Mouse (Mus musculus): ENCODE results near the gene Hnrnpr. TPM values are rescaled to one million over a fixed set of nuclear protein-coding genes. Genes with fewer than 3 reads are reported as not detected.
A peak's percentile ranks its signal among the peaks of the same experiment; 100 is the strongest.

Gene Hnrnpr
- polyA plus RNA-seq, 1 experiment from 2014 or later: 82.2 TPM

DNA sequence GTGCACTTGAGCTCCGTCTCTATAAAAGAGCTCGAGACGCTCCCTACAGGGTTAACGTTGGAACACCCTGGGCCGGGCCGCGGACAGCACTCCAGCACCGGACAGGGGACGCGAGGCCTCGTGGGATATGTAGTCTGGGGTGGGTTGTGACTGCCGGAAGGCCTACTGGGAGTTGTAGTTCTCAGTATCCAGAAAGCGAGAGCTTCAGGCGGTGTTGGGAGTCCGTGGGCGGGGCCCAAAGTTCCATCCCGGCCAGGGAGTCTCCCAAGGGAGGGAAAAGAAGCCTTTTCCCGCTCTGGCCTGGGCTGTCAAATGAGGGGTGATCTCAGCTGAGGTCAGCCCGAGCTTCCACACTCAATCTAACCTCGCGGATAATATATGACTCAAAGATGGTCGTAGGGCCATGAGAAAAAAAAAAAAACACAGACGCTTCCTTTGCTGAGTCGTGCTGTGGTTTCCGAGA is 25.4 kb upstream of the Hnrnpr start:
- Histone ChIP-seq H3K9ac (replicated peaks; ENCODE audit: low read depth) (peak overlapping the region; percentile 46), H3K9me3 (ENCODE audit: low read length) (no peaks in the 10 kb centered on the region), H3K36me3 (ENCODE audit: insufficient read depth, low read length) (peaks cover 22% of the 10 kb centered on the region; the same call in 1 of the 2 replicates), H3K4me1 (ENCODE audit: insufficient read depth, low read depth, low read length) (peaks cover 9% of the 10 kb centered on the region; the same call in 1 of the 2 replicates), H3K4me3 (ENCODE audit: low read depth, low read length) (peak overlapping the region; percentile 67), H3K27me3 (replicated peaks; ENCODE audit: insufficient read depth, low read length) (no peaks in the 10 kb centered on the region), H3K4me2 (replicated peaks; ENCODE audit: low read depth, low read length) (peak overlapping the region; percentile 76), H3K27ac (ENCODE audit: low read length) (peak overlapping the region; percentile 95)
- under 1% methylated on average over 25 of the region's 25 CpGs for WGBS
- DNase-seq (ENCODE audit: low spot score) (peak; percentile 99), ATAC-seq (peak; percentile 96)
- peak; percentile 20; the same call in 1 of the 2 replicates for TF ChIP-seq CTCF (IDR thresholded peaks at IDR 0.05)
- TF ChIP-seq EP300 (IDR thresholded peaks at IDR 0.05): 0 out of 2 replicates have a peak, but pooled peaks have one; percentile 2

DNA sequence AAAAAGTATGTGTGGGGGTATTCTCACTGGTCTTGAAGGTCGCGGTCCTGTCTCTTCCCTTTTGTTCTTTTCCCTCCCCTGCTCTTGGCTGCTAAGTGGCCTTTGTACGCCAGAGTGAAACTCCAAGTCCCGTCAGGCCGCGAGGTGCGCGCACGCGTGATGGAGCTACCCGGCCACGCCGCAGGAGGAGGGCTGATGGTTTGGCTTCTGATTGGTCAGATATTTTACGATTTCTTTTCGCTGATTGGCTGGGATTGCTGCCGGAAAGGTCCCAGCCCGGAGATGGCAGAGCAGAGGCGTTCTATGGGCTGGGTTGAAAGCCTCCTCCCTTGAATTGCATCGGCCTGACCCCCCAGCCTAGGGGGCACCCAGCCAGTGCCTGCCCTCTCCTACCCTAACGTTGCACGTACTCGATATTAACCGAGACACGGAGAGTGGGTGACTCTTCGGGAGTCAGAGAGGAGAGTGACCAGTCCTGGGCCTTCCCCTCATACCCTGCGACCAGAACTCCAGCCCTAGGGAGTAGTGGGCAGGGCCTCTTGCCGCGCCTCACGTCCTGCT is 24.9 kb upstream of the Hnrnpr start:
- H3K27ac ChIP-seq (ENCODE audit: low read length): peak overlapping the region; percentile 95
- H3K9me3 ChIP-seq (ENCODE audit: low read length): no peaks in the 10 kb centered on the region
- peaks cover 27% of the 10 kb centered on the region; the same call in 1 of the 2 replicates for H3K36me3 ChIP-seq (ENCODE audit: insufficient read depth, low read length)
- no peaks in the 10 kb centered on the region for H3K27me3 ChIP-seq (replicated peaks; ENCODE audit: insufficient read depth, low read length)
- peak; percentile 99 for DNase-seq (ENCODE audit: low spot score)
- ATAC-seq: peak; percentile 87
- peak overlapping the region; percentile 46 for H3K9ac ChIP-seq (replicated peaks; ENCODE audit: low read depth)
- WGBS: under 1% methylated on average over 29 of the region's 29 CpGs
- peak overlapping the region; percentile 67 for H3K4me3 ChIP-seq (ENCODE audit: low read depth, low read length)
- TF ChIP-seq EP300 (IDR thresholded peaks at IDR 0.05) (peak; percentile 47; the same call in 1 of the 2 replicates), CTCF (IDR thresholded peaks at IDR 0.05) (no peak)
- H3K4me1 ChIP-seq (ENCODE audit: insufficient read depth, low read depth, low read length): peaks cover 9% of the 10 kb centered on the region; the same call in 1 of the 2 replicates
- H3K4me2 ChIP-seq (replicated peaks; ENCODE audit: low read depth, low read length): peak overlapping the region; percentile 76

DNA sequence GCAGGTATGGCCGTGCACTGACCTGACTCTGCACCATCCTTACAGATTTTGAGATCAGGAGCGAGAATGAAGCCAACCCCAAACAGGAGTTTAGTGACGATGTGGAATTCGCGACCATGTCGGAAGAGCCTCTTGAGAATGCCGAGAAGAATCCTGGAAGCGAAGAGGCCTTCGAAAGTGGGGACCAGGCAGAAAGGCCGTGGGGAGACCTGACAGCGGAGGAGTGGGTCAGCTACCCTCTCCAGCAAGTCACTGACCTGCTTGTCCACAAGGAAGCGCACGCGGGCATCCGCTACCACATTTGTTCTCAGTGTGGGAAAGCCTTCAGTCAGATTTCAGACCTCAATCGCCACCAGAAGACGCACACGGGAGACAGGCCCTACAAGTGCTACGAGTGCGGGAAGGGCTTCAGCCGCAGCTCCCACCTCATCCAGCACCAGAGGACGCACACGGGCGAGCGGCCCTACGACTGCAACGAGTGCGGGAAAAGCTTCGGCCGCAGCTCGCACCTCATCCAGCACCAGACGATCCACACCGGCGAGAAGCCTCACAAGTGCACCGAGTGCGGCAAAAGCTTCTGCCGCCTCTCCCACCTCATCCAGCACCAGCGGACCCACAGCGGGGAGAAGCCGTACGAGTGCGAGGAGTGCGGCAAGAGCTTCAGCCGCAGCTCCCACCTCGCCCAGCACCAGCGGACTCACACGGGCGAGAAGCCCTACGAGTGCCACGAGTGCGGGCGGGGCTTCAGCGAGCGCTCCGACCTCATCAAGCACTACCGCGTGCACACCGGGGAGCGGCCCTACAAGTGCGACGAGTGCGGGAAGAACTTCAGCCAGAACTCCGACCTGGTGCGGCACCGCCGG is 20.6 kb upstream of the Hnrnpr start:
- ATAC-seq: no peak
- Histone ChIP-seq H3K4me2 (replicated peaks; ENCODE audit: low read depth, low read length) (no peak overlapping the region), H3K36me3 (ENCODE audit: insufficient read depth, low read length) (peaks cover 44% of the 10 kb centered on the region)

DNA sequence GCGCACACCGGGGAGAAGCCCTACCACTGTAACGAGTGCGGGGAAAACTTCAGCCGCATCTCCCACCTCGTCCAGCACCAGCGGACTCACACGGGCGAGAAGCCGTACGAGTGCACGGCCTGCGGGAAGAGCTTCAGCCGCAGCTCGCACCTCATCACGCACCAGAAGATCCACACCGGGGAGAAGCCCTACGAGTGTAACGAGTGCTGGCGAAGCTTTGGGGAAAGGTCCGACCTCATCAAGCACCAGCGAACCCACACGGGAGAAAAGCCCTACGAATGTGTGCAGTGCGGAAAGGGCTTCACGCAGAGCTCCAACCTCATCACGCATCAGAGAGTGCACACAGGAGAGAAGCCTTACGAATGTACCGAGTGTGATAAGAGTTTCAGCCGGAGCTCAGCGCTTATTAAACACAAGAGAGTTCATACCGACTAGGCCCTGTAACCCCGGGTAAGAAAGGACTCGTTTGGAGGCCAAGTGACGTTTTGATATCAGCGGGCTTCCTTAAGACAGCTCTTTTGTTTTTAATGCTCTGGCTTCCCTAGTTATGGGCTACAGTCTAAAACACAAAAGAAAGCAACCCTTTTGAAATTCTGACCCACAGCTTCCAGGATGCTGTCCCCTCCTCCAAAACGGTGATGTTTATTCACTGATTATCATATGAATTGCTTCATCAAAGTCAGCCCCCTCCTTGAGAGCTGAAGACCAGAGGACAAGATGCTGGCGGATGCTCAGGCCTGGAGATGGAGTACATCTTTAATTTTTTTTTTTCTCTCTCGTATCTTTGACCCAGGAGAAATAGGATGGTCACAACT is 19.8 kb upstream of the Hnrnpr start:
- no peak overlapping the region for H3K4me3 ChIP-seq (ENCODE audit: low read depth, low read length)
- no peaks in the 10 kb centered on the region for H3K9me3 ChIP-seq (ENCODE audit: low read length)
- no peak overlapping the region for H3K27ac ChIP-seq (ENCODE audit: low read length)
- H3K4me2 ChIP-seq (replicated peaks; ENCODE audit: low read depth, low read length): no peak overlapping the region
- H3K9ac ChIP-seq (replicated peaks; ENCODE audit: low read depth): no peak overlapping the region
- ATAC-seq (no peak), DNase-seq (ENCODE audit: low spot score) (no peak)
- TF ChIP-seq EP300 (IDR thresholded peaks at IDR 0.05) (no peak), CTCF (IDR thresholded peaks at IDR 0.05) (no peak)
- H3K4me1 ChIP-seq (ENCODE audit: insufficient read depth, low read depth, low read length): no peaks in the 10 kb centered on the region
- peaks cover 44% of the 10 kb centered on the region for H3K36me3 ChIP-seq (ENCODE audit: insufficient read depth, low read length)
- WGBS: 79% methylated on average over 39 of the region's 39 CpGs
- no peaks in the 10 kb centered on the region for H3K27me3 ChIP-seq (replicated peaks; ENCODE audit: insufficient read depth, low read length)

More for the DNA sequence above, 20.6 kb upstream of the Hnrnpr start:
- Histone ChIP-seq H3K4me3 (ENCODE audit: low read depth, low read length) (no peak overlapping the region), H3K27me3 (replicated peaks; ENCODE audit: insufficient read depth, low read length) (no peaks in the 10 kb centered on the region), H3K4me1 (ENCODE audit: insufficient read depth, low read depth, low read length) (no peaks in the 10 kb centered on the region), H3K27ac (ENCODE audit: low read length) (no peak overlapping the region), H3K9ac (replicated peaks; ENCODE audit: low read depth) (no peak overlapping the region), H3K9me3 (ENCODE audit: low read length) (no peaks in the 10 kb centered on the region)
- DNase-seq (ENCODE audit: low spot score): no peak
- TF ChIP-seq EP300 (IDR thresholded peaks at IDR 0.05) (no peak), CTCF (IDR thresholded peaks at IDR 0.05) (no peak)
- WGBS: 69% methylated on average over 66 of the region's 66 CpGs

DNA sequence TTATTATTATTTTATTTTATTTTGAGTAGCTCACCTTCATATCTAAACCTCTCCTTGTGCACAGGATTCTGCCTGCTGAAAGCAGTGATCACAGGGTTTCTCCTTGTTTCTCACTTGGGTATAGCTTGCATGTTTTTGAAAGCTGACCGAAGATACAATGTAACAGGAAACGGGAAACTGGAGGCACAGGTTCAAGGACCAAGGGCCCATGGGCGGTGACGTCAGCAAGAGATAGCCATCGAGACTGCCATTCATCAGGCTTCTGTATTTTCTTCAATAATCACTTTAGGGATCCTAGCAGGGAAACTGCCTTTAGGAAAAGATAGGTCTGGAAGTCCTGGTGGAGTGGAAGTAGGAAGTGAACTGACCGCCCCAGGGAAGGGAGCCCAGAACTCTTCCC is 19.1 kb upstream of the Hnrnpr start:
- 79% methylated on average over 6 of the region's 6 CpGs for WGBS

More for the DNA sequence above, 19.1 kb upstream of the Hnrnpr start:
- no peak for ATAC-seq
- Histone ChIP-seq H3K4me2 (replicated peaks; ENCODE audit: low read depth, low read length) (no peak overlapping the region), H3K36me3 (ENCODE audit: insufficient read depth, low read length) (peaks cover 44% of the 10 kb centered on the region), H3K4me3 (ENCODE audit: low read depth, low read length) (no peak overlapping the region), H3K9me3 (ENCODE audit: low read length) (no peaks in the 10 kb centered on the region), H3K9ac (replicated peaks; ENCODE audit: low read depth) (no peak overlapping the region), H3K27me3 (replicated peaks; ENCODE audit: insufficient read depth, low read length) (no peaks in the 10 kb centered on the region), H3K4me1 (ENCODE audit: insufficient read depth, low read depth, low read length) (no peaks in the 10 kb centered on the region), H3K27ac (ENCODE audit: low read length) (no peak overlapping the region)
- TF ChIP-seq CTCF (IDR thresholded peaks at IDR 0.05) (no peak), EP300 (IDR thresholded peaks at IDR 0.05) (no peak)
- no peak for DNase-seq (ENCODE audit: low spot score)

Data from lung, postnatal 0 days (tissue).